Mouse (Mus musculus) testis, adult 2 months (tissue): ENCODE data around the gene Nyap2. TPM values are rescaled to one million over a fixed set of nuclear protein-coding genes. Genes with fewer than 3 reads are reported as not detected.

Experiments
- H3K27ac ChIP-seq: fragments of 200-500 bp; 2 replicates; pipeline ENCODE4 v1.5.1; 2012; ENCODE audit warnings: low read depth, low read length; ENCODE audit not compliant: control insufficient read depth, insufficient read depth
- H3K27me3 ChIP-seq: fragments of 200-500 bp; 2 replicates; pipeline ENCODE4 v1.6.1; 2012; ENCODE audit warnings: mild to moderate bottlenecking, low read length, moderate library complexity; ENCODE audit not compliant: control insufficient read depth, insufficient read depth
- H3K36me3 ChIP-seq: fragments of 200-500 bp; 2 replicates; pipeline ENCODE4 v1.6.1; 2012; ENCODE audit warnings: mild to moderate bottlenecking, low read length; ENCODE audit not compliant: control insufficient read depth, insufficient read depth
- H3K4me1 ChIP-seq: fragments of 200-500 bp; 2 replicates; pipeline ENCODE4 v1.6.1; 2012; ENCODE audit warnings: low read length; ENCODE audit not compliant: control insufficient read depth, insufficient read depth
- H3K4me3 ChIP-seq: fragments of 200-500 bp; 2 replicates; pipeline ENCODE4 v1.5.1; 2012; ENCODE audit warnings: low read depth, mild to moderate bottlenecking, low read length, moderate library complexity, mixed read lengths; ENCODE audit not compliant: control insufficient read depth
- CTCF ChIP-seq: fragments of 200-500 bp; IDR thresholded peaks from 2 replicates; pipeline ENCODE4 v1.5.1; 2012; ENCODE audit warnings: low read depth, mild to moderate bottlenecking, inconsistent platforms, low read length, moderate library complexity; ENCODE audit not compliant: control insufficient read depth, insufficient read depth, insufficient replicate concordance
- POLR2A ChIP-seq: fragments of 200-500 bp; IDR thresholded peaks from 2 replicates; pipeline ENCODE4 v1.6.1; 2012; ENCODE audit warnings: low read depth, mild to moderate bottlenecking, inconsistent platforms, low read length, moderate library complexity; ENCODE audit not compliant: control insufficient read depth
- polyA plus RNA-seq: library from polyadenylated mRNA; depleted of rRNA; stranded (reverse); fragments of >200 nt; gene quantifications from 2 replicates; pipeline ENCODE4 v1.2.3, GENCODE M21; 2012

Nyap2 gene
- polyA plus RNA-seq, 1 experiment: 0.04 TPM

GRCm38 (mm10) chr1:81250068-81250467, 173.3 kb downstream of the Nyap2 start:
- no peak overlapping the region for H3K4me3 ChIP-seq
- no peaks in the 10 kb centered on the region for H3K36me3 ChIP-seq
- H3K27ac ChIP-seq: no peak overlapping the region
- H3K4me1 ChIP-seq: no peaks in the 10 kb centered on the region
- TF ChIP-seq POLR2A: no peak
- TF ChIP-seq CTCF: no peak
- no peaks in the 10 kb centered on the region for H3K27me3 ChIP-seq

- Histone ChIP-seq H3K4me1 (no peaks in the 10 kb centered on the region), H3K36me3 (no peaks in the 10 kb centered on the region), H3K27me3 (no peaks in the 10 kb centered on the region), H3K4me3 (no peak overlapping the region), H3K27ac (no peak overlapping the region)
- no peak for TF ChIP-seq CTCF
Observed at GRCm38 (mm10) chr1:81266441-81266840, 189.7 kb downstream of the Nyap2 start.

- H3K27ac ChIP-seq: no peak overlapping the region
- H3K36me3 ChIP-seq: no peaks in the 10 kb centered on the region
- H3K27me3 ChIP-seq: no peaks in the 10 kb centered on the region
- TF ChIP-seq POLR2A (no peak), CTCF (no peak)
- H3K4me1 ChIP-seq: no peaks in the 10 kb centered on the region
- H3K4me3 ChIP-seq: no peak overlapping the region
Observed at GRCm38 (mm10) chr1:81280978-81281377, 204.2 kb downstream of the Nyap2 start.

GRCm38 (mm10) chr1:81285633-81286032, 208.9 kb downstream of the Nyap2 start:
- H3K4me1 ChIP-seq: no peaks in the 10 kb centered on the region
- no peak overlapping the region for H3K27ac ChIP-seq
- no peaks in the 10 kb centered on the region for H3K27me3 ChIP-seq
- TF ChIP-seq POLR2A (no peak), CTCF (no peak)
- H3K4me3 ChIP-seq: no peak overlapping the region
- H3K36me3 ChIP-seq: no peaks in the 10 kb centered on the region

GRCm38 (mm10) chr1:81287088-81287487, 210.3 kb downstream of the Nyap2 start:
- H3K36me3 ChIP-seq: no peaks in the 10 kb centered on the region
- no peaks in the 10 kb centered on the region for H3K27me3 ChIP-seq
- no peak for TF ChIP-seq POLR2A
- TF ChIP-seq CTCF: no peak

GRCm38 (mm10) chr1:81300735-81301134, 224.0 kb downstream of the Nyap2 start:
- Histone ChIP-seq H3K4me3 (no peak overlapping the region), H3K4me1 (no peaks in the 10 kb centered on the region), H3K27me3 (no peaks in the 10 kb centered on the region), H3K27ac (no peak overlapping the region), H3K36me3 (no peaks in the 10 kb centered on the region)
- TF ChIP-seq CTCF (no peak), POLR2A (no peak)

More at GRCm38 (mm10) chr1:81287088-81287487, 210.3 kb downstream of the Nyap2 start:
- no peak overlapping the region for H3K4me3 ChIP-seq
- H3K27ac ChIP-seq: no peak overlapping the region
- no peaks in the 10 kb centered on the region for H3K4me1 ChIP-seq

- H3K27ac ChIP-seq: no peak overlapping the region
- H3K36me3 ChIP-seq: no peaks in the 10 kb centered on the region
- TF ChIP-seq CTCF: no peak
- no peak for TF ChIP-seq POLR2A
- H3K27me3 ChIP-seq: no peaks in the 10 kb centered on the region
- H3K4me1 ChIP-seq: no peaks in the 10 kb centered on the region
- H3K4me3 ChIP-seq: no peak overlapping the region
Observed at GRCm38 (mm10) chr1:81301661-81302060, 224.9 kb downstream of the Nyap2 start.

- no peak overlapping the region for H3K4me3 ChIP-seq
- H3K27me3 ChIP-seq: no peaks in the 10 kb centered on the region
- TF ChIP-seq POLR2A: no peak
- TF ChIP-seq CTCF: no peak
- H3K27ac ChIP-seq: no peak overlapping the region
- no peaks in the 10 kb centered on the region for H3K4me1 ChIP-seq
- no peaks in the 10 kb centered on the region for H3K36me3 ChIP-seq
Observed at GRCm38 (mm10) chr1:81303389-81303788, 226.6 kb downstream of the Nyap2 start.
